Mouse (Mus musculus) gastrocnemius, postnatal 36 days (tissue): ENCODE measurements around the gene Usp37. TPM values are rescaled to one million over a fixed set of nuclear protein-coding genes. Genes with fewer than 3 reads are reported as not detected.
"Not testable (repeated sequence)": the region's sequence is repeated elsewhere in the genome, so short reads cannot be mapped to it uniquely, and the experiment has no call there.

Experiments
- DNase-seq, 2 experiments: peaks; one replicate each; pipeline ENCODE4 v3.0.0; 2022
- intact Hi-C: fragments of 180-260 bp; cut with DNase I; formaldehyde crosslinking; loops from one replicate; pipeline ENCODE4 v1.15.1; 2025
- total RNA-seq, 2 experiments: library from RNA; stranded (reverse); gene quantifications; 2 replicates each; pipeline ENCODE4 v1.2.3; 2021

The Usp37 gene
- total RNA-seq, 2 experiments from 2014 or later, result 7.8 to 8.8 TPM

- intact Hi-C loops, result loop anchor here (5.0 kb wide), 1 partner anchor 36 kb away; no protein-coding TSS in a partner anchor
- DNase-seq, result no peak
Measured at GRCm38 (mm10) chr1:74401015-74401702, 142.9 kb downstream of the Usp37 start.

DNA sequence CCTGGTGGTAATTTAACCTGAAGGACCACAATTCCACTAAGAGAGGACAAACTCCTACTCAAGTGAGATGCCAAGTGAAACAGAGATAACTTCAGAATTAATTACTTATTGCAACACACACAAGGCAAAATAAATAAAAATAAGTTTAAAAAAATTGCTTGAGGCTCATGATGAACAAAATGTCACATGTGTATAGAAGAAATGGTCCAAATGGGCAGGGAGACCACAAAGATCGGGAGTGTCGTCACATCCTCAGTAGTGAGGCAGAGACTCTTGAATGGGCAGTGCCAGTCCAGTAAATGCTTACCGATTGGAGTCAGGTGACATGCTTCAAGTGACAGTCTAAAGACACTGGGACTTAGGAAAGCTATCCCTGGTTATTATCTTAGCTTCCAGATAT, 143.6 kb downstream of the Usp37 start:
- intact Hi-C loops, result loop anchor here (5.0 kb wide), 1 partner anchor 37 kb away; no protein-coding TSS in a partner anchor
- DNase-seq, result no peak

DNA sequence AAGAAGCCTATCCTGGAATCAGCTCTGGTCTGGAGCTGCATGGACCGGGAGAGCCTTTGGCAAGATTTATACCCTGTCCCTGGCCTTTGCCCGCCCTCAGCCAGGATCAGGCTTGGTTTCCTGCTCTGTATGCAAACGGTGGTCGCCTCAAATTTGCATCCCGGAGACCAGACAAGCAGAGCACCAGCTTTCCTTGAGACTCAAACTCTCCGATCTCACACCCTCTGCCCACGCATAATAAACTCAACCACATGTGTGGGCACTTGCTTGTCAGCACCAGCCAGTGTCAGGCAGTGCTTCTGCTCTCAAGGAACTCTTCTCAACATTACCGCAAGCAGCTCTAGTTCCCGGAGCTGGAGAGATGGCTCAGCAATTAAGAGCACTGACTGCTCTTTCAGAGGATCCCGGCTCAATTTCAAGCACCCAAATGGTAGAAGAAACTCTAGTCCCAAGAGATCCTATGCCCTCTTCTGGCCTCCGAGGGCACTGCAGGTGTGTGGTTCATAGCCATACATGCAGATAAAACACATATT, 146.1 kb downstream of the Usp37 start:
- intact Hi-C loops, result no loop called here
- DNase-seq, result peak; percentile 55 to 61

DNA sequence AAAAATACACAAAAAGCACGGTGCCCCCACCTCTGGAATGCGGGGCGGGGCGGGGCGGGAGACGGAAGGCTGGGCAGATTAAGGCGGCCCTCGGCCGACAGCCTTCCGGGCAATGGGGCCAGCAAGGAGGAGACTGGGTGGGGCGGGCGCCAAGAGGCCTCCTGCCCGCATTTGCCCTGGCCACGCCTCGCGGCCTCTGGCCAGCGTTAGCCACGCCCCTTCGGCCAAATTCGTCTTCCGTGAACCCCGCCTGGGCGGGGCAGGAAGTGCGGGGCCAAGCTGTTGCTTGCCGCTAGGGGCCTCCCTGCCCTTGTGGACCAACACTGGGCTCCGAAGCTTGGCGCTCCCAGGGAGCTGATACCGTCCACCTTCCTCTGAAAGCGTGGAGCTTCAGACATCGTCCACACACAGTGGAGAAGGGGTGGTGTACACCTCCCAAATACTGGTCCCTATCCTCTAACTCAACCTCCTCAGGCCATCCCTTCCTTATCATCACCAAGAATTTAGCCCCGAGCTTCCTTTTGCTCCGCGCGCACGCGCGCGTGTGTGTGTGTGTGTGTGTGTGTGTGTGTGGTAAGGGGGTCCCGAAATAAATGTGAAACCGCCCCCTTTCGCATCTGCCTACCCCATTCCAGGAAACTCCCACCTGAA, 146.7 kb downstream of the Usp37 start:
- intact Hi-C loops, result no loop called here
- peak; percentile 99 for DNase-seq

DNA sequence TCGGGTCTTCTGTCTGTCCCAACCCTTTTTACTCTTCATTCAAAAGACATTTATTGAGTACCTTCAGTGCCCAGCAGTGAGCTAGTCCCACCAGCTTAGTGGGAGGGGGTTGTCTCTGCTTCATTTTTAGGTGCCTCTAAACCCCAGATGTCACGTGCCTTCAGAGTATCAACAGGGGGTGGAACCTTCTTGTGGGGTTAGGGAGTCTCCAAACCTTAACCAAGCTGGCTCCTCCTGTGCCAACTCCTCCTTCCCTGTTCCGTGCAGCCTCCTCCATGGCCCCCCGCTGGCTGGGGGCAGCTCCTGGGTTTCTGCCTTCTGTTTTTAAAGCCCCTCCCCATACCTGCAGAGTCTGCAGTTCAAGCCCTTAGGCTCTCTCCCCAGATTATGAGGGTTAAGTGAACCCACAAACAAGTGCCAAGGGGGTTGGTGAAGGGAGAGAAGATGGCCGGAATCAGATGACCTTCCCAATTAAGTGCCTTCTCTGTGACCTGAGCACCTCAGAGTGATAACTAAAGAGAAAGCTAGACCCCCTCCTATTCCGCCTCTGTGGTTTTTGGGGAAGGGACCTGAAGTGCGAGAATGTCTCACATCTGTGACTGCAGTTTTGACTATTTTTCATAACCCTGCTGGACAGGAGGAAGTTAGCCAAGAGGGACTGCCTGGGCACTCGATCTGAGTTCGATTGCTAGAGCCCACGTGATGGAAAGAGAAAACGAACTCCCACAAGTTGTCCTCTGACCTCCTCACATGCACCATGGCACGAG, 147.4 kb downstream of the Usp37 start:
- DNase-seq, intact Hi-C loops: not testable (repeated sequence)

- intact Hi-C loops, result no loop called here
- no peak for DNase-seq
Measured at GRCm38 (mm10) chr1:74395290-74395689, 148.8 kb downstream of the Usp37 start.

DNA sequence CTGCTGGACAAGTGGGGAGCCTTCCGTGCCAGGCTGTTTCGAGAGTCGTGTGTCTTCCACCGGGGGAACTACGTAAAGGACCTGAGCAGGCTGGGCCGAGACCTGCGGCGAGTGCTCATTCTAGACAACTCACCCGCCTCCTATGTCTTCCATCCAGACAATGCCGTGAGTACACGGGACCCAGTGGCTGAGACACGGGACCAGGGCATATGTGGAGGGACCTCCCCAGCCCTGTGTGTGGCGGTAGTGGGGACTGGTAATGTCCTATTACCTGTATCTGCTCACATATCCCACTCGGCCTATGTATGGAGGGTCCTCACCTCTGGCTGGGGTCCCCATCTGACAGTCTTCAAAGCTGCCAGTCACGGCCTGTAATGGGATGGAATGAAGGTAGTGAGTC, 149.2 kb downstream of the Usp37 start:
- intact Hi-C loops, result no loop called here
- no peak for DNase-seq

- intact Hi-C loops, result no loop called here
- no peak for DNase-seq
Measured at GRCm38 (mm10) chr1:74394311-74394710, 149.8 kb downstream of the Usp37 start.

DNA sequence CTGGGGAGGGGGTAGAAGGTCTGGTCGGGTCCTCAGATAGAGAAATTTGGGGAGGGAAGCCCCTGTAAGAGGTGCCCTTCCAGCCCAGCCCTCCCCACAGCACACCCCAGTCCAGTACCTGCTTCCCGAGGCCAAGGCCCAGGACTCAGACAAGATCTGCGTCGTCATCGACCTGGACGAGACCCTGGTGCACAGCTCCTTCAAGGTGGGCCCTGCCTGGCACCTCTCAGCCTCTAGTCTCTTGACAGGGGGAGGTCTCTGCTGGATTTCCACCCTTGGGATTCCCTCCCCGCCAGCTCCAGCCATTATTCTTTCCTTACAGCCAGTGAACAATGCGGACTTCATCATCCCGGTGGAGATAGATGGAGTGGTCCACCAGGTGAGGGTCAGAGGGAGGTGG, 150.4 kb downstream of the Usp37 start:
- intact Hi-C loops, result no loop called here
- no peak for DNase-seq

GRCm38 (mm10) chr1:74393010-74393409, 151.1 kb downstream of the Usp37 start:
- no peak for DNase-seq
- intact Hi-C loops, result no loop called here

- intact Hi-C loops, result no loop called here
- DNase-seq, result no peak
Measured at GRCm38 (mm10) chr1:74392446-74392994, 151.6 kb downstream of the Usp37 start.

DNA sequence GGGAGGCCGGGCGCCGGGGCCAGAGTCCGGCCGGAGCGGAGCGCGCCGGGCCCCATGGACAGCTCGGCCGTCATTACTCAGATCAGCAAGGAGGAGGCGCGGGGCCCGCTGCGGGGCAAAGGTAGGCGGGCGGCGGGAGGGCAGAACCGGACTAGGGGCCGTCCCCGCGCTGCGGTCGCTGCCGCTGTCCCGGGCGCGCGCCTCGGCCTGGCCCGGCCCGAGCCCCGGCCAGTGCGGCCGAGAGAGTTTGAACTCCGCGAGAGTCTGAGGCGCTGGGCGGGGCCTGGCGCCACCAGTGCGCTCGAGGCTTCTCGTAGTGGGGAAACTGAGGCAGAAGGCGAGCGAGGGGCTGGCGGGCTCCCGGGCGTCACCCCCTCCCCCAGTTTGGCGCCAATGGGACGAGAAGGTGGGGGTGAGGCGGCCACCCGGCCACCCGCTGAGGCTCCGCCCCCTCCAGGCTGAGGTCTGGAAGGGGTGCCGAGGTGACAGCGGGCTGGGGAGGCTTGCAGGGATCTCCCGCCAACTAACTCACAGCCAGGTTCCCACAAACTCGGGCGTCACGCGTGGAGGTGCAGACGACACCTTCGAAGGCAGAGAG, 152.1 kb downstream of the Usp37 start:
- intact Hi-C loops, result no loop called here
- DNase-seq, result peak; percentile 78 to 81

DNA sequence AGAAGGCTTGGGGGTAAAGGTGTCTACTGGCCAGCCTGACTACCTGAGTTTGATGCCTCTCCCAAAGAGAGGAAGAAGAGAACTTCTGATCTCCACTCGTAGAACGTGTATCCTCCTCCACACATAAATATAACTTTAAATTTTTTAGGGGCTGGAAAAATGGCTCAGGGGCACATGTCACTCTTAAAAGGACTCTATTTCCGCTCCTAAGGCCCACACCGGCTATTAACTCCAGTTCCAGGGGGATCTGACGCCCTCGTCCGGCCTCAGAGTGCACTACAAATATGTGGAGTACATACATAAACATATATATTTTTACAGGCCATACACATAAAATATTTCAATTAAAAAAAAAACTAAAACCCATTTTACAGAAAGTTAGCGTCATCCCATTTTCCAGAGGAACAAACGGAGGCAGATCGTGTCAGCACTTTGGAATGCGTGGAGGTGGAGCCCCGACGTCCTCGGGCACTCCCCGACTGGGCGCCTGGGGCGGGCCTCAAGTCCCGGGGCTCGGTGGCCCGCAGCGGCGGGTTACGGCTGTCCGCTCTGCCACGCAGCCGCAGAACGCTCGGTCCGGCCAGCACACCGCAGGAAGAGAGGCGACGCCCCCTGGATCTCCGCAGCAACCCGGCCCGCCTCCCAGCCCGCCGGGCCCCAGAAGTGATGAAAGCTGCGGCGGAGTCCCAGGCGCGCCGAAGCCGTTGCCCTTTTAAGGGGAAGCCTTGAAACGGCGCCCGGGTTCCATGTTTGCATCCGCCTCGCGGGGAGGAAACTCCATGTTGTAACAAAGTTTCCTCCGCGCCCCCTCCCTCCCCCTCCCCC, 152.9 kb downstream of the Usp37 start, which contains the start of gene Ctdsp1:
Gene Ctdsp1 (plus strand): TSS at position 586 of the 825 bp plus-strand sequence.
- peak; percentile 95 to 98 for DNase-seq
- intact Hi-C loops, result no loop called here

DNA sequence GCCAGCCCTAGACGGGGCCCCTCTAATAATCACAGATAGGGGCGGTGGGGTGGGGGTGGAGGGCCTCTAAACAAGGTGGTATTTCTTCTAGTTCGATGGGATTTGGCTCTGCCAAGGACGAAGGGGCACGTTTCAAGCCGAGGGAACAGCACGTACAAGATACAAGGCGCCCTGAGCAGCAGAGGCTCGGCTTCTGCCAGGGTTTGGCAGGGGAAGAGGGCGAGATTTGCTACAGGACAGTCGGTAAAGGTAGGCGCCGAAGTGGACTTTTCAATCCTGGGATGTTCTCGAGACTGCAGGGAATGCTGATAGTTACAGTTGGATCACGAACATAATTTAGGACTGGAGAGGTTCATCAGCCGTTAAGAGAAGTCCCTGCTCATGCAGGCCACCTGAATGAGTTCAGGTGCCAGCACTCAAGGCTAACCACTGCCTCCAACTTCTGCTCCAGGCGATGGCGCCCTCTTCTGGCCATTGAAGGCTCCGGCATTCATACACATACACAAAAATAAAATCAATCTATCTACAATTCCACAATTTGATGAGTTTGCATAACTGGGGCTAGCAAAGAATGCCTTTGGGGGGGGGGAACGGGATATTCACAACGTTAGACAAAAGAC, 153.7 kb downstream of the Usp37 start:
- intact Hi-C loops, result no loop called here
- peak; percentile 63 to 67 for DNase-seq

- no peak for DNase-seq
- intact Hi-C loops, result no loop called here
Measured at GRCm38 (mm10) chr1:74389831-74390286, 154.2 kb downstream of the Usp37 start.

DNA sequence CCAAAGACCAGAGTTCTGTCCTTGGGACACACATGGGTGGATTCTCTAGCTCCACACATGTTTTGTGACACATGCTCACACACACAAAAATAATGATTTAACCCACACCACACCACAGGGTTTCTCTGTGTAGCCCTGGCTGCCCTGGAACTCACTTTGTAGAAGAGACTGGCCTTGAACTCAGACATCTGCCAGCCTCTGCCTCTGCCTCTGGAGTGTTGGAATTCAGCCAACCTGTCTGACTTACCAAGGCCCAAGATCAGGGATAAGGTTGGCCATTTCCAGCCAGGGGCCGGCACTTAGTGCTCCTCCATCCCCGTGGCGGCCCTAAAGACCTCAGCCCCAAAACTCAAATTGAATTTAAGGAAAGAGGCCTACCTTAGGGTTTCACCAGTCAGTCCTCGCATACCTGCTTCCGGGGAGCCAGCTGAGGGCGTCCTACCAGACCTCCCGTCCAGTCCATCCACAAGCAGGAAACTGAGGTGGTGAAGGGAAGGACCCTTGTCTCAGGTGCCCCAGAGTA, 155.6 kb downstream of the Usp37 start:
- intact Hi-C loops, result no loop called here
- no peak for DNase-seq

- DNase-seq, result no peak
- intact Hi-C loops, result no loop called here
Measured at GRCm38 (mm10) chr1:74387386-74387988, 156.6 kb downstream of the Usp37 start.

GRCm38 (mm10) chr1:74386714-74387385, 157.2 kb downstream of the Usp37 start:
- intact Hi-C loops, result no loop called here

More at GRCm38 (mm10) chr1:74386714-74387385, 157.2 kb downstream of the Usp37 start:
- peak; percentile 92 to 97 for DNase-seq
